Mouse (Mus musculus): Measurements from ENCODE around the gene Gm5773. TPM values are rescaled to one million over a fixed set of nuclear protein-coding genes. Genes with fewer than 3 reads are reported as not detected.
"Not testable (repeated sequence)": the region's sequence is repeated elsewhere in the genome, so short reads cannot be mapped to it uniquely, and the experiment has no call there.

Gm5773 gene
- total RNA-seq (2017), result not detected in 2 replicates

GRCm38 (mm10) chr3:93772700-93773099 is at the start of gene Gm5773:
Gm5773 (plus strand) TSS chr3:93773000.
- ATAC-seq (ENCODE audit: extremely low read depth, insufficient number of reproducible peaks, low FRiP score, poor library complexity, severe bottlenecking), result not testable (repeated sequence)

- ATAC-seq (ENCODE audit: extremely low read depth, insufficient number of reproducible peaks, low FRiP score, poor library complexity, severe bottlenecking), result not testable (repeated sequence)
Measured at GRCm38 (mm10) chr3:93745475-93745874, 27.3 kb upstream of the Gm5773 start.

- not testable (repeated sequence) for ATAC-seq (ENCODE audit: extremely low read depth, insufficient number of reproducible peaks, low FRiP score, poor library complexity, severe bottlenecking)
Measured at GRCm38 (mm10) chr3:93754022-93754421, 18.8 kb upstream of the Gm5773 start.

GRCm38 (mm10) chr3:93796098-93796497 is 23.3 kb downstream of the Gm5773 start, which contains the start of gene Tdpoz4:
Tdpoz4 (plus strand) TSS chr3:93796398.
- not testable (repeated sequence) for ATAC-seq (ENCODE audit: extremely low read depth, insufficient number of reproducible peaks, low FRiP score, poor library complexity, severe bottlenecking)

GRCm38 (mm10) chr3:93813341-93813740 is 40.5 kb downstream of the Gm5773 start:
- not testable (repeated sequence) for ATAC-seq (ENCODE audit: extremely low read depth, insufficient number of reproducible peaks, low FRiP score, poor library complexity, severe bottlenecking)

Other genes with a start within 250 kb of the Gm5773 start
- gene S100a10, start 217.9 kb upstream of the Gm5773 start, total RNA-seq (2017), result 406 and 416 TPM in 2 replicates
- gene Tdpoz2, start 120.3 kb upstream of the Gm5773 start, total RNA-seq (2017), result not detected in 2 replicates
- not detected in 2 replicates for gene Tdpoz1, start 96.7 kb upstream of the Gm5773 start, total RNA-seq (2017)
- not detected in 2 replicates for gene Gm37596, start 79.9 kb upstream of the Gm5773 start, total RNA-seq (2017)
- gene Tdpoz4, start 23.4 kb downstream of the Gm5773 start, total RNA-seq (2017), result not detected in 2 replicates
- gene Tdpoz3, start 53.0 kb downstream of the Gm5773 start, total RNA-seq (2017), result not detected in 2 replicates
- 0.37 TPM in 1 of 2 replicates, not detected in the other for gene Gm9117, start 170.5 kb downstream of the Gm5773 start, total RNA-seq (2017)
- not detected in 2 replicates for gene Tdpoz5, start 188.3 kb downstream of the Gm5773 start, total RNA-seq (2017)